Mouse (Mus musculus): ENCODE results near the gene Tnrc6b. TPM values are rescaled to one million over a fixed set of nuclear protein-coding genes. Genes with fewer than 3 reads are reported as not detected.
A peak's percentile ranks its signal among the peaks of the same experiment; 100 is the strongest.

Gene Tnrc6b
- total RNA-seq, 2 experiments from 2014 or later: 48.5 to 55.6 TPM

GRCm38 (mm10) chr15:80949431-80949830 lies 238.3 kb downstream of the Tnrc6b start:
- H3K27ac ChIP-seq: peak overlapping the region; percentile 98
- TF ChIP-seq CTCF (IDR thresholded peaks at IDR 0.05): no peak
- DNase-seq: no peak
- peak overlapping the region; percentile 92 for H3K4me3 ChIP-seq
- intact Hi-C loops (cut with DNase I): loop anchor here (5.0 kb wide), 1 partner anchor 242 kb away; no protein-coding TSS in a partner anchor

GRCm38 (mm10) chr15:80950055-80950454 lies 238.9 kb downstream of the Tnrc6b start:
- H3K4me3 ChIP-seq: peak overlapping the region; percentile 92
- TF ChIP-seq CTCF (IDR thresholded peaks at IDR 0.05): no peak
- no peak for DNase-seq
- intact Hi-C loops (cut with DNase I): no loop called here
- peak overlapping the region; percentile 98 for H3K27ac ChIP-seq

DNA sequence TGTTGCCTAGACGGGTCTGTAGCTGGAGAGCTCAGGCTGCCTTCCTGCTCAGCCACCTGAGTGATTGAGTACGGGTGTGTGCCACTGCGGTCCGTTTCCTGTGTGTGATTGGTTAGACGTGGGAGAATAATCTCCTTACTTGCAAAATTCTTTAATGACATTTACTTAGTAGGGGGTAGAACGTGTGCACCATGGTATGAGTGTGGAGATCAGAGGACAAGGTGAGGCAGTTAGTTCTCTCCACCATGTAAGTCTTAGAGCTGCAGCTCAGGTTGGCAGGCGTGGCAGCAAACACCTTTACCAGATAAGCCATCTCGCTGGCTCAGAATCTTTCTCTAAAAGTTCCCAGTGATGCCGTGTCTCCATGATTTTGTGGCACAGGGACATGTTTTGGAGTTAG lies 242.9 kb downstream of the Tnrc6b start:
- Histone ChIP-seq H3K27ac (peak overlapping the region; percentile 92), H3K4me3 (no peak overlapping the region; the same call in 1 of the 2 replicates)
- no peak for DNase-seq
- intact Hi-C loops (cut with DNase I): no loop called here
- no peak for TF ChIP-seq CTCF (IDR thresholded peaks at IDR 0.05)

DNA sequence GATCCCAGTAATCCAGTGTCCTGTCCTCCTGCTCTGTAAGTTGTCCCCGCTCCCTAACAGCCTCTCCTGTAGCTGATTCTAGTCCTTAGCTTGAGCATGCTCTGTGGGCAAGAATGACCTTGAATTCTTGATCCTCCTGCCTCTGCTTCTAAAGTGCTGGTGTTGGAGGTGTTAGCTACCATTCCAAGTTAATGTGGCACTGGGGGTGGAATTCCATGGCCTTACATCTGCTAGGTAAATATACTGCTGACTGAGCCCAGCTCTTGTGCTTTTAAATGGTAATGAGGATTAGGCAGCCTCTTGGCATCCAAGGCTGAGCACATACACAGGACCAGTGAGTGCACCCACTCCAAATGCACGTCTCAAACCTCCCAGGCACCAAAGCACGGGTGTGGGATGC lies 243.7 kb downstream of the Tnrc6b start:
- intact Hi-C loops (cut with DNase I): no loop called here
- Histone ChIP-seq H3K27ac (peak overlapping the region; percentile 92), H3K4me3 (peak overlapping the region; percentile 28; the same call in 1 of the 2 replicates)
- DNase-seq: no peak
- no peak for TF ChIP-seq CTCF (IDR thresholded peaks at IDR 0.05)

- intact Hi-C loops (cut with DNase I): no loop called here
- no peak for TF ChIP-seq CTCF (IDR thresholded peaks at IDR 0.05)
Measured at GRCm38 (mm10) chr15:80955836-80956438, 244.8 kb downstream of the Tnrc6b start.

GRCm38 (mm10) chr15:80969371-80969770 lies 258.3 kb downstream of the Tnrc6b start:
- intact Hi-C loops (cut with DNase I): no loop called here

More at GRCm38 (mm10) chr15:80955836-80956438, 244.8 kb downstream of the Tnrc6b start:
- Histone ChIP-seq H3K27ac (peak overlapping the region; percentile 92), H3K4me3 (peak overlapping the region; percentile 28)
- peak; percentile 71 for DNase-seq

GRCm38 (mm10) chr15:80974311-80974710 lies 263.2 kb downstream of the Tnrc6b start:
- no peak for DNase-seq
- TF ChIP-seq CTCF (IDR thresholded peaks at IDR 0.05): no peak
- no peak overlapping the region for H3K27ac ChIP-seq
- H3K4me3 ChIP-seq: no peak overlapping the region
- intact Hi-C loops (cut with DNase I): no loop called here

More at GRCm38 (mm10) chr15:80969371-80969770, 258.3 kb downstream of the Tnrc6b start:
- no peak for TF ChIP-seq CTCF (IDR thresholded peaks at IDR 0.05)
- DNase-seq: no peak
- Histone ChIP-seq H3K27ac (no peak overlapping the region), H3K4me3 (no peak overlapping the region)

- DNase-seq: no peak
- Histone ChIP-seq H3K27ac (no peak overlapping the region), H3K4me3 (no peak overlapping the region)
- intact Hi-C loops (cut with DNase I): no loop called here
- TF ChIP-seq CTCF (IDR thresholded peaks at IDR 0.05): no peak
Measured at GRCm38 (mm10) chr15:80975666-80976065, 264.6 kb downstream of the Tnrc6b start.

- Histone ChIP-seq H3K4me3 (peak within 1 kb of the TSS; percentile 98), H3K27ac (peak within 1 kb of the TSS; percentile 90)
- intact Hi-C loops (cut with DNase I): no loop called here
- peak; percentile 92 for DNase-seq
- TF ChIP-seq CTCF (IDR thresholded peaks at IDR 0.05): no peak
Measured at GRCm38 (mm10) chr15:80977620-80978334, 266.7 kb downstream of the Tnrc6b start, which contains the start of gene Sgsm3. TSS of gene Sgsm3 (plus strand) at chr15:80977765.

GRCm38 (mm10) chr15:80979611-80980010 lies 268.5 kb downstream of the Tnrc6b start:
- no peak for DNase-seq
- Histone ChIP-seq H3K4me3 (no peak overlapping the region), H3K27ac (no peak overlapping the region)
- no peak for TF ChIP-seq CTCF (IDR thresholded peaks at IDR 0.05)
- intact Hi-C loops (cut with DNase I): no loop called here

GRCm38 (mm10) chr15:80981176-80981575 lies 270.1 kb downstream of the Tnrc6b start:
- TF ChIP-seq CTCF (IDR thresholded peaks at IDR 0.05): no peak
- no peak for DNase-seq
- no peak overlapping the region for H3K4me3 ChIP-seq
- intact Hi-C loops (cut with DNase I): no loop called here
- no peak overlapping the region for H3K27ac ChIP-seq

DNA sequence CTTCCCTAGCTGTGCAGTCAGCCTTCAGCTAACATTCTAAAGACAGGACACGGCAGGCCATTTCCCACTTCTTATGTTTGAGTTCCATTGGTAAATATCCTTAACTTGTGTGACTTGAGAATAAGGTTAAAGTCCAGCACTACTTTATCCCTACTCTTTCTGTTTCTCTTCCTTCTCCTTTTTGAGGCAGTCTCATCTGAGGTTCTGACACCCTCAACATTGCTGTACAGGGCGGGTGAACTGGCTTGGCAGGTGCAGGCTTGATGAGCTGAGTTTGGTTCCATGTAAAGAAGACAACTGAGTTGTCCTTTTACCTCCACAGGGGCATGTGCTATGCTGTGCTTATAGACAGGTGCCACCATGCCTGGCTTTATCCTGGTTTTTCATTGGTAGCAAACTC lies 272.2 kb downstream of the Tnrc6b start:
- no peak overlapping the region for H3K4me3 ChIP-seq
- intact Hi-C loops (cut with DNase I): no loop called here
- no peak for TF ChIP-seq CTCF (IDR thresholded peaks at IDR 0.05)
- DNase-seq: no peak
- H3K27ac ChIP-seq: no peak overlapping the region

- Histone ChIP-seq H3K4me3 (no peak overlapping the region), H3K27ac (no peak overlapping the region)
- DNase-seq: no peak
- no peak for TF ChIP-seq CTCF (IDR thresholded peaks at IDR 0.05)
- intact Hi-C loops (cut with DNase I): no loop called here
Measured at GRCm38 (mm10) chr15:80988331-80988730, 277.2 kb downstream of the Tnrc6b start.
